Mouse (Mus musculus) bone marrow, adult 2 months (tissue): ENCODE results near the gene Auts2.

Experiments
- CTCF ChIP-seq: fragments of 200-500 bp; IDR thresholded peaks from 2 replicates; pipeline ENCODE4 v1.5.1; 2011; ENCODE audit warnings: low read length, control low read depth; ENCODE audit not compliant: control insufficient read depth, insufficient read depth
- POLR2A ChIP-seq: fragments of 200-500 bp; IDR thresholded peaks from 2 replicates; pipeline ENCODE4 v1.6.1; 2011; ENCODE audit warnings: low read depth, mild to moderate bottlenecking, control low read depth, low read length, borderline replicate concordance; ENCODE audit not compliant: control insufficient read depth

DNA sequence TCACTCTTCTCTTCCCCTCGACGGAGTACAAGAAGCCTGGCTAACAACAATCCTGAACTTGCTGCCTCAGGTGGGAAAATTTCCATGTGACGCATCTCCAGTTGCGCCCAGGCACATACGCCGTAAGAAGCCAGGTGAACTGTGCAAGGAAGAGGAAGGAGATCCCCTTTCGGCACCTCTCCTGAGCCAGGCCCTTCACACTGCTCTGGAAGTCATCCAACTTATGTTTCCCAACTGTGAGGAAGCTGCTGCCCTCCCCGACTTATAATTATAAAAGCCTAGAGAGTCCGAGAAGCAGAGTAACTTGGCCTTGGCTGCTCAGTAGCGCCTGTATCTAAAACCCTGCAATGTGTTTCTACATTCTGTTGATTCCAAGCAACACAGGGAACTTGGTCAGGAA lies 142.6 kb downstream of the Auts2 start:
- TF ChIP-seq CTCF (no peak), POLR2A (no peak)
